Mouse (Mus musculus): ENCODE data around the gene Gm16867.
"Not testable (repeated sequence)": the region's sequence is repeated elsewhere in the genome, so short reads cannot be mapped to it uniquely, and the experiment has no call there.

DNA sequence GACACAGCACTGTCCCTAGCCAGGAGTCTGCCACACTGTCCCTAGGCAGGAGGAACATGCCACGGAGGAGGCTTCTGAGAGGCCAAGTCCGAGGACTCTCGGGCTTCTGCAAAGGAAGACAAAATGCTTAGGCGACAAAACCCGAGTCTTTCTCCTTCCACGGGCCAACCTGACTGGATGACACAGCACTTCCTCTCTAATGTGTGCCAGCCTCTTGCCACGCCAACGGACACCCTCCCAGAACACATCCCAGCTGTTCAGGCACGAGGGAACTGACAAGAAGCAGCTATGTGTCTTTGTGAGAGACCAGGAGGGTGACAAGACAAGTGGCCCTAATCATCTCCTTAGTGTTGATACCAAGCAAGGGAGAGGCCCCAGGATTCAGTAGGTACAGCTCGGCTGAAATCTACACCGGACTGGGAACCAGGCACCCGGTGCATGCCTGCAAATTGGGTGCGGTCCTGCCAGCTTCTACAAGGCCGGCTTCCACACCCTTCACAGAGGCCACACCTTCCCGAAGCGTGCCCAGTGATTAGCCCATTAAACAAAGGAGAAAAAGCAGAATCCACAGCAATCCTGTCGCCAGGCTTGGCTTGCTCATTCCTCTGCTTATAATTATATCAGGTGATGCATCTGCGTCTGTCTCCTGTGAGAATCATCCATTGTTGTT is 17.6 kb downstream of the Gm16867 start:
- TF ChIP-seq MAX (IDR thresholded peaks at IDR 0.05; ENCODE audit: low read depth); POLR2A (IDR thresholded peaks at IDR 0.05; ENCODE audit: insufficient read length, low read depth): not testable (repeated sequence)
